Mouse (Mus musculus) embryonic facial prominence, embryonic 13.5 days (tissue): Measurements from ENCODE around the gene Snx25. TPM values are rescaled to one million over a fixed set of nuclear protein-coding genes. Genes with fewer than 3 reads are reported as not detected.

Experiments
- ATAC-seq: fragments of 200-750 bp; cut with Nextera tagmentation; 2 replicates; pipeline ENCODE4 v1.8.0; 2017; ENCODE audit warnings: low read depth; ENCODE audit not compliant: insufficient number of reproducible peaks, insufficient read depth, low FRiP score, low TSS enrichment
- H3K27ac ChIP-seq: fragments of 300-500 bp; sonication (generic); 2 replicates; pipeline ENCODE4 v1.5.1; 2015; ENCODE audit warnings: moderate library complexity, mild to moderate bottlenecking, inconsistent platforms
- H3K27me3 ChIP-seq: fragments of 300-500 bp; sonication (generic); 2 replicates; pipeline ENCODE4 v1.6.1; 2015; ENCODE audit warnings: mild to moderate bottlenecking, inconsistent platforms
- H3K36me3 ChIP-seq: fragments of 300-500 bp; sonication (generic); 2 replicates; pipeline ENCODE4 v1.6.1; 2015; ENCODE audit warnings: mild to moderate bottlenecking, inconsistent platforms
- H3K4me1 ChIP-seq: fragments of 300-500 bp; sonication (generic); 2 replicates; pipeline ENCODE4 v1.6.1; 2015; ENCODE audit warnings: inconsistent platforms
- H3K4me2 ChIP-seq: fragments of 300-500 bp; sonication (generic); 2 replicates; pipeline ENCODE4 v1.6.1; 2015; ENCODE audit warnings: moderate library complexity, mild to moderate bottlenecking, inconsistent platforms
- H3K4me3 ChIP-seq: fragments of 300-500 bp; sonication (generic); 2 replicates; pipeline ENCODE4 v1.5.1; 2015; ENCODE audit warnings: mild to moderate bottlenecking, inconsistent platforms
- H3K9ac ChIP-seq: fragments of 300-500 bp; sonication (generic); 2 replicates; pipeline ENCODE4 v1.6.1; 2015; ENCODE audit warnings: mild to moderate bottlenecking, inconsistent platforms
- H3K9me3 ChIP-seq: fragments of 300-500 bp; sonication (generic); 2 replicates; pipeline ENCODE4 v1.6.1; 2016; ENCODE audit warnings: inconsistent platforms
- WGBS: fragments of 180-500 bp; shearing (Covaris S2); methylation state at CpG from one replicate; pipeline ENCODE4 v1.1.7; 2015; ENCODE audit warnings: mixed read lengths; 5-methylcytosine and 5-hydroxymethylcytosine counted together
- polyA plus RNA-seq: library from polyadenylated mRNA; unstranded; fragments of >200 nt; fragmentation: Nextera tagmentation; extraction: Ambion mirVana; gene quantifications from 2 replicates; pipeline ENCODE4 v1.2.1, GENCODE M21; 2015

Gene Snx25
- polyA plus RNA-seq, 1 experiment from 2014 or later = 7.8 TPM

GRCm38 (mm10) chr8:46151202-46152062 is 527 bp downstream of the Snx25 start, which contains the start of gene Cfap97:
Gene Cfap97, plus strand, starts transcription at chr8:46151771.
- H3K36me3 ChIP-seq = no peaks in the 10 kb centered on the region
- H3K9me3 ChIP-seq = no peaks in the 10 kb centered on the region
- peaks cover 20% of the 10 kb centered on the region for H3K27me3 ChIP-seq
- H3K27ac ChIP-seq = no peak within 1 kb of the TSS
- peak; percentile 72 for ATAC-seq
- H3K4me1 ChIP-seq = peaks cover 16% of the 10 kb centered on the region
- H3K9ac ChIP-seq = peak within 1 kb of the TSS; percentile 88
- peak within 1 kb of the TSS; percentile 82 for H3K4me3 ChIP-seq
- WGBS = 2% methylated on average over 59 of the region's 75 CpGs
- H3K4me2 ChIP-seq = peak within 1 kb of the TSS; percentile 91

GRCm38 (mm10) chr8:46149782-46150181 is 2.2 kb downstream of the Snx25 start:
- Histone ChIP-seq H3K27ac (no peak overlapping the region), H3K9ac (no peak overlapping the region), H3K36me3 (no peaks in the 10 kb centered on the region), H3K27me3 (peaks cover 20% of the 10 kb centered on the region), H3K4me1 (peaks cover 16% of the 10 kb centered on the region), H3K4me2 (no peak overlapping the region), H3K9me3 (no peaks in the 10 kb centered on the region), H3K4me3 (no peak overlapping the region)
- ATAC-seq = no peak
- 78% methylated on average over 9 of the region's 9 CpGs for WGBS

GRCm38 (mm10) chr8:46149306-46149705 is 2.7 kb downstream of the Snx25 start:
- no peaks in the 10 kb centered on the region for H3K36me3 ChIP-seq
- H3K27me3 ChIP-seq = peaks cover 16% of the 10 kb centered on the region
- H3K4me3 ChIP-seq = no peak overlapping the region
- no peak overlapping the region for H3K27ac ChIP-seq
- H3K4me1 ChIP-seq = peaks cover 16% of the 10 kb centered on the region
- WGBS = 77% methylated on average over 6 of the region's 6 CpGs
- H3K4me2 ChIP-seq = no peak overlapping the region
- ATAC-seq = no peak
- no peak overlapping the region for H3K9ac ChIP-seq
- no peaks in the 10 kb centered on the region for H3K9me3 ChIP-seq

DNA sequence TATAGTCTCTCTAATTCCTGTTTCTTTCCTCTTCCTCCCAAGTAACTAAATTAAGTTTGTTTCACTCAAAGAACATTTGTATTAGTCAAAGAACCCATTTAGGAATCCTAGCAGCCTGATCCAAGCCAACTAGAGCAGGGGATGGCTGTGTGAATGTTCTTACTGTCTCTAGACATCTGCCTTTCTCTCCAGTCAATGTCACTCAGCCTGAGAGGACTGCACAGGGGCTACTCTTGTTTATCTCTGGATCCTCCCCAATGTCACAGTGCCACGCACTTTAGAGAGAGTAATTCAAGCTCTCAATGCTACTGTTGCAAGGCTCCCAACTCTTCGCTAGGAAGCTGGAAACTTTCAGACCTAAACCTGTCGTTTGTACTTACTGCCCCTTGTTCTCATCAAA is 5.8 kb downstream of the Snx25 start:
- no peak for ATAC-seq
- no peak overlapping the region for H3K4me2 ChIP-seq

GRCm38 (mm10) chr8:46143924-46144323 is 8.0 kb downstream of the Snx25 start:
- no peaks in the 10 kb centered on the region for H3K27me3 ChIP-seq
- H3K9ac ChIP-seq = no peak overlapping the region
- no peak for ATAC-seq
- no peak overlapping the region for H3K4me3 ChIP-seq
- peaks cover 12% of the 10 kb centered on the region for H3K4me1 ChIP-seq
- H3K4me2 ChIP-seq = no peak overlapping the region
- H3K36me3 ChIP-seq = no peaks in the 10 kb centered on the region
- 17% methylated on average over 1 of the region's 1 CpGs for WGBS
- no peaks in the 10 kb centered on the region for H3K9me3 ChIP-seq
- H3K27ac ChIP-seq = no peak overlapping the region

More for the DNA sequence above, 5.8 kb downstream of the Snx25 start:
- H3K9me3 ChIP-seq = no peaks in the 10 kb centered on the region
- WGBS = 17% methylated on average over 3 of the region's 3 CpGs
- H3K4me1 ChIP-seq = peaks cover 13% of the 10 kb centered on the region
- no peak overlapping the region for H3K9ac ChIP-seq
- no peak overlapping the region for H3K27ac ChIP-seq
- H3K4me3 ChIP-seq = no peak overlapping the region
- H3K27me3 ChIP-seq = 0 out of 2 replicates have a peak, but pooled peaks cover 4% of the 10 kb centered on the region
- no peaks in the 10 kb centered on the region for H3K36me3 ChIP-seq

DNA sequence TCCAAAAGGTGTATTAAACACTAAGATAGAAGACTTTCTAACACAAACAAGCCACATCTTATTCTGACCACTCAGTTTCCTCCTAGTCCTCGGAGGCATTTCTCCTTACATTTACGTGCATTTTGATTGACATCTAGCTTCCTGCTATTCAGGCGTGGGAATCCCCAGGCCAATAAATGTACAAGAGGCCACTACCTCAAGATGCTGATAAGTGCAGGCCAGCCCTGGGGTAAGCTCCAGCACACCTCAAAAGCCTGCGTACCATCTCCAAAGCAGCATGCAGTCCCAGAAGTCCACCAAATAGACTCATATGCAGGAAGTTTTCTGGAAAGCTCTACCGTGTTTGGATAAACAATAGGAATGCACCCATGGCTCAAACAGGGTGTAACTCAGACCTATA is 8.5 kb downstream of the Snx25 start:
- Histone ChIP-seq H3K27ac (no peak overlapping the region), H3K4me1 (peaks cover 12% of the 10 kb centered on the region), H3K36me3 (no peaks in the 10 kb centered on the region), H3K9ac (no peak overlapping the region), H3K4me2 (no peak overlapping the region), H3K27me3 (no peaks in the 10 kb centered on the region), H3K4me3 (no peak overlapping the region), H3K9me3 (no peaks in the 10 kb centered on the region)
- ATAC-seq = no peak
- WGBS = 59% methylated on average over 5 of the region's 5 CpGs

DNA sequence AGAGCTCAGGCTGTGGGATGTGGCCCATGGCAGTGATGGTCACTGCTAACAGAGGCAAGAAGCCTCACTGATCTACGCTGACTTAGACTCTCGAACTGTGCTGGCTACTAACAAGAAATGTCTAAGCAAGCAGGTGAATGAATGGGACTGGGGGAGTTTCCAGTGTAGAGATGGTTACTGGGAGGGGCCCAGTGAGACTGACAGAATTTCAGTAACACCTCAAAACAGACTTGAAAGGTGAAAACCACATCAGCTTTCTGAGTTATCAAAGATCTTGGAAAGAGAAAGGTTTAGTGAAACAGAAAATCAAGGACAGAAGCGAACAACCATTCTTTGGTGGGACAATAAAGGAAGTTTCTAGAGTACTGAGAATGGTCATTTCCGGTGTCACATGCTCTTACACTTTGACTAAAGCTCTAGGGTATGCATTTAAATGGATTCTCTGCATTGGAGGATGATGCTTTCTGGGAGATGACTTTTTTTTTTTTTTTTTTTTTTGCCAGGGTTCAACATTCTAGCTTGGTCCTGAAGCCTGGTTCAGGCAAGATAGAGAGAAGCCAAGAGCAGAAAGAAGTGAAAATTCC is 9.4 kb downstream of the Snx25 start:
- WGBS = 92% methylated on average over 4 of the region's 4 CpGs
- Histone ChIP-seq H3K4me2 (no peak overlapping the region), H3K27ac (no peak overlapping the region), H3K36me3 (no peaks in the 10 kb centered on the region), H3K27me3 (no peaks in the 10 kb centered on the region), H3K4me3 (no peak overlapping the region), H3K9me3 (no peaks in the 10 kb centered on the region), H3K9ac (no peak overlapping the region), H3K4me1 (peaks cover 12% of the 10 kb centered on the region)
- no peak for ATAC-seq

GRCm38 (mm10) chr8:46141688-46142087 is 10.3 kb downstream of the Snx25 start:
- Histone ChIP-seq H3K27ac (no peak overlapping the region), H3K36me3 (no peaks in the 10 kb centered on the region), H3K4me1 (peaks cover 9% of the 10 kb centered on the region; the same call in 1 of the 2 replicates), H3K9ac (no peak overlapping the region), H3K27me3 (no peaks in the 10 kb centered on the region), H3K4me3 (no peak overlapping the region), H3K9me3 (no peaks in the 10 kb centered on the region), H3K4me2 (no peak overlapping the region)
- no peak for ATAC-seq
- 92% methylated on average over 3 of the region's 3 CpGs for WGBS

DNA sequence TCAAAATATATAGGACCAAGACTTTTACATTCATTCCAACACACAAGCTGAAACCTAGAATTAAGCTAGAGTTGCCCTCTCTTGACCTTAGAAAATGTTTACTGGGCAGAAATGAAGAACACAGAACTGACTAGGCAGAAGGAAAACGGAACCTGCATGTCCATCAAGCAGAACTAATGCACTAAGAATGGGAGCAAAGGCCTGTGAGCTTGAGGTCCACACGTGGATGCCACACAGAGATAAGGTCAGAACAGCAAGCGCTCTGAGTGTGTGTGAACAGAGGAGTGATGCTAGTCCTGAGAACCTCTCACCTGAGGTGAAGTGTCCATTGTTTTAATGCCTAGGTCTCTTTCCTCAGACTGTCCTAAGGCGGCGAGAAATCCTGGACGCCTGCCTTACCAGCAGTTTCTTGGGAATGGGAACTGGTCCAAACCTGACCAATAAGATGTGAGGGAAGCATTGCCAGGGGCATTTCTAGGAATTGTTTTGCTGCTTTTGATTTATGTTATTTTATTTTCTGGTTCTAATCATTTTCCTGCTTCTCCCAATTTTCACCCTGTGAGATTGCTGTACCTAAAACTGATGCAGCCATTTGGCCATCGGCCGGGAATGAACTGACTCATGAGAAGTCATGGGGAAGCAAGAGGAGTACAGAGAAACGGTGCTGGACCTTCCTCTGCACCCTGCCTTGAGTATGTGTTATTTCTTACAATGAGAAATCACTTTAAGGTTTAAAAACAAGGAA is 11.4 kb downstream of the Snx25 start:
- no peaks in the 10 kb centered on the region for H3K9me3 ChIP-seq
- no peak overlapping the region for H3K4me3 ChIP-seq
- H3K36me3 ChIP-seq = no peaks in the 10 kb centered on the region
- H3K27me3 ChIP-seq = no peaks in the 10 kb centered on the region
- 67% methylated on average over 9 of the region's 9 CpGs for WGBS
- no peak overlapping the region for H3K4me2 ChIP-seq
- no peak overlapping the region for H3K27ac ChIP-seq
- no peak for ATAC-seq
- H3K4me1 ChIP-seq = peaks cover 9% of the 10 kb centered on the region; the same call in 1 of the 2 replicates
- no peak overlapping the region for H3K9ac ChIP-seq

DNA sequence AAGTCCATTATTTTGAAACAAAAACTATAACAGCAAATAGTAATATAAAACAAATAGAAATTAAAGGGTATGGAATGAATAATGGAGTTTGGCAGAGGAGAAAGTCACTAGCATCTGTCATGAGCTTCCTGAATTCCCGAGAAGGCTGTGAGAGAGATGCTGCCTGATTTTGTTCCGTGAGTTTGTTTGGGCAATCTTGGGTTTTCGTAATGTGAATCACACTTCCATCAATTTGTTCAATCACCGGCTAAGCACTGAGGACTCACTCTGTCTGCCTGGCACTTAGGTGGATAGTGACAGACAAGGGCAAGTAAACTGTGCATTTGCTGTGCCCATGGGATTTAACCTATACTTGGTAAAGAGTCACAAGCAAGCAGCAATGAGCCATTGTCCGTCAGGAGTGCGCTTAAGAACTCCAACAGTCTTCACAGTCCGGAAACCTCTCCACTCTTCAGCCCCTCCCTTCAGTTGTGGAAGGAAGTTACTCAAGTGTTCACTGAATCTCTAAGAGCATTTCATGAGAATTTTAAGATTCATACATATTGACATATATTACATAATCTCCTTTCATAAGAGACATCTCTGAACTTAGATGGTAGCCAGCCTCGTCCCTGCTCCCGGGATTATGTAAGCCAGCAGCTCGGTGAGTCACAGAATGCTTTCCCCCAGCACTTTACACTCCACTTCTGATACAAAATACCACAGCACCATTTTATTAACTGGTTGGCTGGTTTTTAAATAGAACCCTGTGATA is 13.9 kb downstream of the Snx25 start:
- 80% methylated on average over 10 of the region's 10 CpGs for WGBS
- H3K4me2 ChIP-seq = no peak overlapping the region
- ATAC-seq = no peak
- no peak overlapping the region for H3K27ac ChIP-seq
- H3K27me3 ChIP-seq = no peaks in the 10 kb centered on the region
- H3K36me3 ChIP-seq = no peaks in the 10 kb centered on the region
- no peak overlapping the region for H3K4me3 ChIP-seq
- no peak overlapping the region for H3K9ac ChIP-seq
- H3K4me1 ChIP-seq = 0 out of 2 replicates have a peak, but pooled peaks cover 6% of the 10 kb centered on the region
- peaks cover 2% of the 10 kb centered on the region; the same call in 1 of the 2 replicates for H3K9me3 ChIP-seq

- no peak overlapping the region for H3K9ac ChIP-seq
- no peak for ATAC-seq
- no peak overlapping the region for H3K4me3 ChIP-seq
- H3K27me3 ChIP-seq = no peaks in the 10 kb centered on the region
- peaks cover 3% of the 10 kb centered on the region; the same call in 1 of the 2 replicates for H3K9me3 ChIP-seq
- no peaks in the 10 kb centered on the region for H3K36me3 ChIP-seq
- no peak overlapping the region for H3K27ac ChIP-seq
- H3K4me2 ChIP-seq = no peak overlapping the region
- 67% methylated on average over 1 of the region's 1 CpGs for WGBS
- H3K4me1 ChIP-seq = 0 out of 2 replicates have a peak, but pooled peaks cover 6% of the 10 kb centered on the region
Measured at GRCm38 (mm10) chr8:46137336-46137735, 14.6 kb downstream of the Snx25 start.
